Mouse (Mus musculus) liver, postnatal 0 days (tissue): Measurements from ENCODE around the gene 2310033P09Rik. TPM values are rescaled to one million over a fixed set of nuclear protein-coding genes. Genes with fewer than 3 reads are reported as not detected.

Source experiments
- ATAC-seq: fragments of 200-750 bp; cut with Nextera tagmentation; 2 replicates; pipeline ENCODE4 v1.8.0; 2017; ENCODE audit warnings: mild to moderate bottlenecking, moderate library complexity
- DNase-seq: peaks from one replicate; pipeline ENCODE4 v3.0.0-alpha.2; 2016
- H3K27ac ChIP-seq: fragments of 300-500 bp; sonication (generic); 2 replicates; pipeline ENCODE4 v1.5.1; 2014; ENCODE audit warnings: antibody characterized with exemption, moderate library complexity, mild to moderate bottlenecking, low read depth
- H3K27me3 ChIP-seq: fragments of 300-500 bp; sonication (generic); 2 replicates; pipeline ENCODE4 v1.6.1; 2014; ENCODE audit warnings: low read length, control low read depth, mixed read lengths; ENCODE audit not compliant: insufficient read depth
- H3K36me3 ChIP-seq: fragments of 300-500 bp; sonication (generic); replicated peaks from 2 replicates; pipeline ENCODE4 v1.6.1; 2014; ENCODE audit warnings: mild to moderate bottlenecking, control low read depth, low read length, moderate library complexity, mixed read lengths; ENCODE audit not compliant: insufficient read depth
- H3K4me1 ChIP-seq: fragments of 300-500 bp; sonication (generic); 2 replicates; pipeline ENCODE4 v1.6.1; 2014; ENCODE audit warnings: antibody characterized with exemption, mild to moderate bottlenecking, control low read depth; ENCODE audit not compliant: insufficient read depth
- H3K4me2 ChIP-seq: fragments of 300-500 bp; sonication (generic); 2 replicates; pipeline ENCODE4 v1.6.1; 2014; ENCODE audit warnings: low read depth, mild to moderate bottlenecking, low read length, moderate library complexity, mixed read lengths
- H3K4me3 ChIP-seq: fragments of 300-500 bp; sonication (generic); 2 replicates; pipeline ENCODE4 v1.5.1; 2014; ENCODE audit warnings: low read depth, low read length
- H3K9ac ChIP-seq: fragments of 300-500 bp; sonication (generic); replicated peaks from 2 replicates; pipeline ENCODE4 v1.6.1; 2014; ENCODE audit warnings: mild to moderate bottlenecking, moderate library complexity
- H3K9me3 ChIP-seq: fragments of 300-500 bp; sonication (generic); 2 replicates; pipeline ENCODE4 v1.6.1; 2016; ENCODE audit warnings: mild to moderate bottlenecking, control low read depth, low read length, mixed read lengths
- CTCF ChIP-seq: sonication (generic); IDR thresholded peaks from 2 replicates; pipeline ENCODE4 v1.5.1; 2016; ENCODE audit warnings: antibody characterized with exemption, low read depth
- EP300 ChIP-seq: IDR thresholded peaks from 2 replicates; pipeline ENCODE4 v1.6.1; 2016; ENCODE audit warnings: antibody characterized with exemption, low read depth, mild to moderate bottlenecking
- WGBS: fragments of 180-500 bp; shearing (Covaris S2); extraction: QIAGEN DNeasy Blood & Tissue Kit; methylation state at CpG from one replicate; pipeline ENCODE4 v1.1.7; 2014; ENCODE audit not compliant: insufficient replicate concordance; 5-methylcytosine and 5-hydroxymethylcytosine counted together
- polyA plus RNA-seq: library from polyadenylated mRNA; unstranded; fragments of >200 nt; fragmentation: Nextera tagmentation; extraction: Ambion mirVana; gene quantifications from 2 replicates; pipeline ENCODE4 v1.2.1, GENCODE M21; 2015

2310033P09Rik gene
- 14.8 and 16.2 TPM in 2 replicates for polyA plus RNA-seq

DNA sequence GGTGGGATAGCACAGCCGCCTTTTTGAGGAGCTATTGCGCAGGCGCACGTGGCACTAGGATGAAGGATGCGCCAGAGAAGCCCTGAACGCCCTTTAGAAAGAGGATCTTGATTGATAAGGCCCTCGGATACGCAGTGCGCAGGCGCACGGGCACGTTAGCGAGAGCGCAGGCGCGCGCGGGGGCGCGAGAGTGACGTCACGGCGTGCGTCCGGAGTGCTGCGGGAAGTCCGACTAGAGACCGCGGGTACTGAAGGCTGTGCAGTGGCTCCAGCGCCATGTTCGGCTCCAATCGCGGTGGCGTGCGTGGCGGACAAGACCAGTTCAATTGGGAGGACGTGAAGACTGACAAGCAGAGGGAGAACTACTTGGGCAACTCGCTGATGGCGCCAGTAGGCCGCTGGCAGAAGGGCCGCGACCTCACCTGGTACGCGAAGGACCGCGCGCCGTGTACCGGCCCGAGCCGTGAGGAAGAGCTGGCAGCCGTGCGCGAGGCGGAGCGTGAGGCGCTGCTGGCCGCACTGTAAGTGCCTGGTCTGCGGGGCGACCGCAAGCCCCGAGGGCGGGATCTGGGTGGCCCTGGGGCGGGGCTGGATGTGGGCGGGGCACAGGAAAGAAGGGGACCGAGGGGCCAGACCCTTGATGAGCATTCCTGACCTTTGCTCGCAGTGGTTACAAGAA, at the start of gene 2310033P09Rik:
TSS of gene 2310033P09Rik (plus strand) at position 169 of the 679 bp plus-strand sequence.
- peak; percentile 96 for DNase-seq
- peaks cover 19% of the 10 kb centered on the region for H3K4me1 ChIP-seq
- peak within 1 kb of the TSS; percentile 97 for H3K27ac ChIP-seq
- peak within 1 kb of the TSS; percentile 90 for H3K4me3 ChIP-seq
- no peak for TF ChIP-seq CTCF
- no peak for TF ChIP-seq EP300
- no peaks in the 10 kb centered on the region for H3K9me3 ChIP-seq
- WGBS: under 1% methylated on average over 67 of the region's 67 CpGs
- H3K27me3 ChIP-seq: no peaks in the 10 kb centered on the region
- H3K9ac ChIP-seq: peak within 1 kb of the TSS; percentile 87
- peak; percentile 84 for ATAC-seq
- H3K4me2 ChIP-seq: peak within 1 kb of the TSS; percentile 95
- H3K36me3 ChIP-seq: peaks cover 54% of the 10 kb centered on the region

DNA sequence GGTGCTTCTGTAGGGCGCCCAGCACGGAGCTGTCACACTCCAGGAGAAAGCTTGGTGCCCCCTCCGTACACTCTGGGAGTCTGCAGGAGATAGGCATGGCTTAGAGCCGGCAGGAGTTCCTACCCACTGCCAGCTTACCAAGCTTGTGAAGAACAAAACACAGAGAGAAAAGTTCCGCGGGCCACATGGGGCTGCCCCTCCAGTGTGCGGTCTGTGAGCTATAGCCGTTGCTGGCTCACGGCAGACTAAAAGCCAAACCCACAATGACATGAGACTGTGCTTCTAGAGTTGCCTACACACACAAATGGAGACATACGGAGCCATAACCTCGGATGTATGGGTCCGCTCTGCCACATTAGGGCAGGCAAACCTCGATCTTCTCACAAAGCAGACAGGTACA, 49.0 kb upstream of the 2310033P09Rik start:
- WGBS: 93% methylated on average over 13 of the region's 13 CpGs
- H3K4me1 ChIP-seq: peaks cover 15% of the 10 kb centered on the region
- H3K9ac ChIP-seq: no peak overlapping the region
- no peaks in the 10 kb centered on the region for H3K9me3 ChIP-seq
- H3K27me3 ChIP-seq: no peaks in the 10 kb centered on the region
- no peak overlapping the region for H3K4me2 ChIP-seq
- DNase-seq (no peak), ATAC-seq (no peak)
- no peak overlapping the region for H3K27ac ChIP-seq
- TF ChIP-seq CTCF: no peak
- no peak for TF ChIP-seq EP300
- H3K36me3 ChIP-seq: peaks cover 39% of the 10 kb centered on the region
- H3K4me3 ChIP-seq: no peak overlapping the region

GRCm38 (mm10) chr11:59159558-59159957, 48.6 kb upstream of the 2310033P09Rik start:
- Histone ChIP-seq H3K9ac (no peak overlapping the region), H3K36me3 (peaks cover 39% of the 10 kb centered on the region), H3K4me3 (no peak overlapping the region), H3K27me3 (no peaks in the 10 kb centered on the region), H3K27ac (no peak overlapping the region), H3K4me2 (no peak overlapping the region), H3K9me3 (no peaks in the 10 kb centered on the region), H3K4me1 (peaks cover 20% of the 10 kb centered on the region)
- DNase-seq: no peak
- WGBS: 90% methylated on average over 4 of the region's 4 CpGs
- TF ChIP-seq CTCF (no peak), EP300 (no peak)
- no peak for ATAC-seq

- Histone ChIP-seq H3K4me2 (peak overlapping the region; percentile 31; the same call in 1 of the 2 replicates), H3K4me3 (no peak overlapping the region), H3K9ac (no peak overlapping the region), H3K9me3 (no peaks in the 10 kb centered on the region), H3K27me3 (no peaks in the 10 kb centered on the region), H3K36me3 (peaks cover 35% of the 10 kb centered on the region), H3K4me1 (peaks cover 29% of the 10 kb centered on the region), H3K27ac (peak overlapping the region; percentile 26; the same call in 1 of the 2 replicates)
- no peak for DNase-seq
- TF ChIP-seq CTCF (peak; percentile 17; the same call in 1 of the 2 replicates), EP300 (no peak)
- 82% methylated on average over 5 of the region's 5 CpGs for WGBS
- ATAC-seq: no peak
Observed at GRCm38 (mm10) chr11:59161398-59161797, 46.7 kb upstream of the 2310033P09Rik start.

DNA sequence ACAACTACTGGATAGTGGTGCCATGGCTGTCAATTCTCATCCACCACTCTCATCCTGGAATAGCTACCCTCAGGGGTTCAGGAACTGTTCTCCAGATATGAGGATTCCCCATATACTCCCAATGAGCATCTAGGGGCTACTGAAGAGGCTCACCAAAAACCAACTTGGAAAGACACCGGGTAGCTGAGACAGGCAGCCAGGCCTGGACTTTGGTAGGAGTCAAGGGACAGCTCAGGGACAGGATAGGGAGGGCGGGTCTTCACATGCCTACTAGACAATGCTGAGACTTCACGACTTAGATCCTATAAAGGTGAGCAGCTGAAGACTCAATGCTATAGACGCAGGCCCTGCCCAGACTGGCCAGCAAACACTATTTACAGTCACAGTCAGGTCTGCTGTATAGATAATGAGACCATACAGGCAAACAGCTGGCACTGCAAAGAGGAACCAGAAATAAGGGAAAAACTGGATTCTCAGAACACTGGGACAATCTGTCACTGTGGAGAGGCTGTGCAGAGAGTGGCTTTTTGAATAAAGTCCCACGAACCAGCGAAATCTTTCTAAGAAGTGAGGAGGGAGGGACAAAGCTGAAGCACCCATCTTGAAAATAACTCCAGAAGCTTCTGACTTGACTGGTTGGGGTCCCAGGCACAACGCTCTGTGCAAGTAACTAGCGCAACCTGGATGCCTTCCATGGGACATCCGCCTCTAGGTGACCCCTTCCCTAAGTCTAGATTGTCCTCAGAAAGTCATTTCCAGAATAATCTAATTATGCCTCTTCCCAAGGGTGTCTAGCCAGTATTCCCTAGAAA, 45.5 kb upstream of the 2310033P09Rik start:
- DNase-seq (no peak), ATAC-seq (no peak)
- peak overlapping the region; percentile 100 for H3K27ac ChIP-seq
- H3K4me3 ChIP-seq: peak overlapping the region; percentile 71
- H3K4me1 ChIP-seq: peaks cover 32% of the 10 kb centered on the region
- TF ChIP-seq EP300 (no peak), CTCF (no peak)
- H3K36me3 ChIP-seq: peaks cover 23% of the 10 kb centered on the region
- H3K27me3 ChIP-seq: no peaks in the 10 kb centered on the region
- WGBS: 44% methylated on average over 9 of the region's 9 CpGs
- H3K4me2 ChIP-seq: peak overlapping the region; percentile 75
- peak overlapping the region; percentile 42 for H3K9ac ChIP-seq
- H3K9me3 ChIP-seq: no peaks in the 10 kb centered on the region
